Mouse (Mus musculus): ENCODE measurements around the gene Wnt5b. TPM values are rescaled to one million over a fixed set of nuclear protein-coding genes. Genes with fewer than 3 reads are reported as not detected.

The Wnt5b gene
- total and polyA plus RNA-seq, 3 experiments = 0.04 TPM; not detected in 2

DNA sequence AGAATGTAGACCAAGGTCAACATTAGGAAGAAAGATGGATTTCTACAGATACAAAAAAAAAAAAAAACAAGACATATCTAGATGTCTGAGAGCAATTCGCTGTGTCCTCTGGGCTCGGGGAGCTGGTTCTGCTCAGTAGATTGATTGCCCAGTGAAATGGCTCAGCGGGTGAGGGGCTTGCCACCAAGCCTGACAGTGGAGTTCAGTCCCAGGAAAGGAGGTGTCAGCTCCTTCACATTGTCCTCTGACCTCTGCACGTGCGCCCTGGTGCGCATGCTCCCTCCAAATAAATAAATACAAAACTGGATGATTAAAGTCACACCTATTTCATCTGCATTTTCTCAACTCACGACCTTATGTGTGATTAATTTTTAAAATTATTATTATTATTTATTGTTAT, 124.7 kb downstream of the Wnt5b start:
- H3K9me3 ChIP-seq (replicated peaks; ENCODE audit: insufficient read depth, low read length) = no peaks in the 10 kb centered on the region
- H3K4me1 ChIP-seq (ENCODE audit: control insufficient read depth in 1 of 2, insufficient read depth in 2 of 2, low read length in 2 of 2) = peaks cover 4 to 5% of the 10 kb centered on the region in 2 experiments; a peak in 2 of 4 replicates
- H3K27ac ChIP-seq (ENCODE audit: control insufficient read depth, low read depth, low read length) = no peak overlapping the region
- peaks cover 0 to 4% of the 10 kb centered on the region in 2 experiments; a peak in 1 of 4 replicates for H3K36me3 ChIP-seq (ENCODE audit: control insufficient read depth in 1 of 2, insufficient read depth in 2 of 2, low read length in 2 of 2)
- H3K79me2 ChIP-seq (ENCODE audit: control insufficient read depth, insufficient read depth, low read length, poor library complexity) = no peaks in the 10 kb centered on the region
- TF ChIP-seq MEF2A (IDR thresholded peaks at IDR 0.05; ENCODE audit: extremely low read depth, insufficient replicate concordance, low read depth, low read length, poor library complexity, severe bottlenecking) (no peak), ETS1 (IDR thresholded peaks at IDR 0.05; ENCODE audit: low read depth, low read length) (no peak), BHLHE40 (IDR thresholded peaks at IDR 0.05; ENCODE audit: borderline replicate concordance, low read depth, low read length) (no peak), MAX (IDR thresholded peaks at IDR 0.05; ENCODE audit: low read length) (no peak)
- H3K4me3 ChIP-seq (ENCODE audit: control insufficient read depth in 1 of 2, insufficient read depth in 1 of 2, low read depth in 2 of 2, low read length in 2 of 2) = no peak overlapping the region
- H3K9ac ChIP-seq (ENCODE audit: control insufficient read depth, low read depth, low read length, poor library complexity, severe bottlenecking) = no peak overlapping the region
- peaks cover under 1 to 3% of the 10 kb centered on the region in 2 experiments; a peak in 3 of 4 replicates for H3K27me3 ChIP-seq (ENCODE audit: control insufficient read depth in 1 of 2, insufficient read depth in 2 of 2, low read length in 2 of 2)
- DNase-seq (ENCODE audit: low read depth, low spot score) = no peak

DNA sequence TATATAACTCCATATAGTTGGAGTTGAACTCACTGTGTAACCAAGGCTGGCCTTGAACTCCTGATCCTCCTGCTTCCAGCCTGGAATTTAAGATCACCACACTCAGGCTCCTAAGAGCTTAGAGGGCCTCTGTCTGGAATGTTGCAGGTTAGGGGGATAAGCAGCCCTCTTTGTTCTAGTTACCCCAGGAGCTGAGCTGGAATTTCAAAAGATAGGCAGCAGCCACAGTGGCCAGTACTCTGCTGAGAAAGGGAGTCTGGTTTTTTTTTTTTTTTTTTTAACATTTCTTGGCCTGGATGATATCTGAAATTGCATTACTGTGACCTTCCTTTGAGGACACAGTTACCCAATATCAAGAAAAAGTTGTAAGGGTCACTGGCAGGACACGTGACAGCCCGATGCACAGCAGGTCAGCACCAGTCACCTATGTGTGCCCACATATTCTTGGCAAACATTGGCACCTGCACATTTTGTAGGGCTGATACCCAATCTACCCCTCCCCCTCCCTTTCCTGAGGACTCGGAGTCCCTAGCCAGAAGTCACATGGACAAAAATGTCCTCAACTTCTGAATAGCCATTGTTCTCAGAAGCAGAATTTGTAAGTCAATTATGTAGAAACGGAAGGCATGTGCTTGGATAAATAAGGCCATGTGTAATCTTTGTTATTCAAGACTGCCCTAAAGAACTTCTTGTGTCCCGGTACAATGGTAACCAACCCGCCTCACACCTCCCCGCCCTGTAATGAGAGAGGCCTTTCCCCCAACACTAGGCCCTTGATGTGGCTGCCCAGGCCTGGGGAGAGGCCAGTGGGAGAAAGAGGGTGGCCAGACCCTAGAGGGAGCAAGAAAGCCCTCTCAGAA, 125.5 kb downstream of the Wnt5b start:
- H3K4me1 ChIP-seq (ENCODE audit: control insufficient read depth in 1 of 2, insufficient read depth in 2 of 2, low read length in 2 of 2) = peaks cover 4 to 5% of the 10 kb centered on the region in 2 experiments; a peak in 2 of 4 replicates
- TF ChIP-seq RAD21 (IDR thresholded peaks at IDR 0.05; ENCODE audit: low read depth, low read length) (no peak), JUND (IDR thresholded peaks at IDR 0.05; ENCODE audit: low read depth, low read length) (no peak), POLR2AphosphoS5 (IDR thresholded peaks at IDR 0.05; ENCODE audit: borderline replicate concordance, low read depth, low read length) (no peak), MYB (IDR thresholded peaks at IDR 0.05; ENCODE audit: low read depth, low read length) (no peak), NRF1 (IDR thresholded peaks at IDR 0.05; ENCODE audit: insufficient read depth, low read depth, low read length, poor library complexity, severe bottlenecking) (no peak), USF2 (IDR thresholded peaks at IDR 0.05; ENCODE audit: borderline replicate concordance in 1 of 2, insufficient read depth in 1 of 2, low read depth in 1 of 2, low read length in 2 of 2) (no peak), USF1 (IDR thresholded peaks at IDR 0.05; ENCODE audit: low read depth, low read length) (no peak), KAT2A (conservative IDR thresholded peaks at IDR 0.05; ENCODE audit: low read depth, low read length) (no peak)
- no peak overlapping the region for H3K9ac ChIP-seq (ENCODE audit: control insufficient read depth, low read depth, low read length, poor library complexity, severe bottlenecking)
- no peak overlapping the region for H3K4me3 ChIP-seq (ENCODE audit: control insufficient read depth in 1 of 2, insufficient read depth in 1 of 2, low read depth in 2 of 2, low read length in 2 of 2)
- no peak overlapping the region for H3K27ac ChIP-seq (ENCODE audit: control insufficient read depth, low read depth, low read length)
- no peaks in the 10 kb centered on the region for H3K79me2 ChIP-seq (ENCODE audit: control insufficient read depth, insufficient read depth, low read length, poor library complexity)
- H3K36me3 ChIP-seq (ENCODE audit: control insufficient read depth in 1 of 2, insufficient read depth in 2 of 2, low read length in 2 of 2) = peaks cover 0 to 4% of the 10 kb centered on the region in 2 experiments; a peak in 1 of 4 replicates
- no peaks in the 10 kb centered on the region; a peak in 1 of 4 replicates for H3K27me3 ChIP-seq (ENCODE audit: control insufficient read depth in 1 of 2, insufficient read depth in 2 of 2, low read length in 2 of 2)
- no peak for DNase-seq (ENCODE audit: low read depth, low spot score)
- no peaks in the 10 kb centered on the region for H3K9me3 ChIP-seq (replicated peaks; ENCODE audit: insufficient read depth, low read length)
